Mouse (Mus musculus) MEL-GATA-1-ER (cell line): Measurements from ENCODE around the gene Gm21970.

Experiments
- DNase-seq: peaks from one replicate; pipeline ENCODE4 v3.0.0-alpha.2; 2012; ENCODE audit warnings: low read depth; ENCODE audit errors: extremely low read depth

Gene Gm21970

GRCm38 (mm10) chr16:91372577-91373472 is 18.7 kb upstream of the Gm21970 start, which contains the start of gene Ifnar2:
Gene Ifnar2 (plus strand): TSS chr16:91372783.
- peak; percentile 72 for DNase-seq

DNA sequence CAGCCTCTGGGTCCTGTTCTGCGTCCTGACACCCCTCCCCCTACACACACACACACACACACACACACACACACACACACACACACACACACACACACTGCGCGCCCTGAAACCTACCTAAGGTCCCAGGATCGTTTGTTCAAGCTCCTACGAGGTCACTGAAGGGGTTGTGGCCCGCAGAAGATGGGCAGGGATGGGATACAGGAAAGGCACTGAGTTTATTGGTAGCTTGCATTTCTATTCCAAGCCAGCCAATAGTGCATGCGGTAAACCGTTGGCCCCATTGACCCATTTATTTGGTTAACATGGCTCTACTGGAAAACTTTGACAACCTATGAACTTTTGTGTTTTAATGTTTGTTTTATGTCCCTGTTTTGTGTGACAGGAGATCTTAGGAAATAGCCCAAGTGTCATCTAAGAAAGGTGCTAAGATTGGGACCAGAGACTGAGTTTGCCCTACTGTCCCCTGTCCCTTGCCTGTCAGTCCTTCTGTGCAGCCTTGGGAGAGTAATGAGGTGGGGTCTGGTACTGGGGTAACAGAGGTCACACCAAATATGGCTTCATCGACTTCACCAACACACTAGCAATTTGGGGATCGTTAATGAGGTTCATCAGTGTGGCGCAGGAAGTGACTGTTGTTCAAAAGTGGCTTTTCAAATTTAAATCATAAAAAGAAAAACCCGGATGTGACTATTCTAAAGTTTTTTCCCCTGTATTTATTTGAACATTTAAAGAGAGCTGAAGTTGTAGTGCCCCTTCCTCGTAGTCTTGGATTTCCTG is 17.9 kb upstream of the Gm21970 start:
- peak; percentile 10 for DNase-seq

DNA sequence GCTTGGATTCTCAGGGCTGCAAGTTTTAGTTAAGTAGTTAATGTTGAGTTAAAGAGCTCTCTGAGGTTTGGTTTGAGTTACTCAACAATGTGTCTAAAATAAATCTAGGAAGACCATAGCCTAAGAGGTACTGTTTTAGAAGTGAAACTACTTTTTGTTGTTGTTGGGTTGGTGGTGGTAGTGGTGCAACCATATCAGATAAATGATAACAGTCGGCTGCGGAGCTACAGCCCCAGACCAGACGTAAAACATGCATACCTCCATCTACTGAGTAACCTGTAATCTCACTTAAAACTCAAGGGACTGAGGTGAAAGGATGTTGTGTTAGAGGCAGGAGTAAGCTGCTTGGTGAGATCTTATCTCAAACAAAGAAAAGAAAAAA is 17.3 kb upstream of the Gm21970 start:
- DNase-seq, result no peak

DNA sequence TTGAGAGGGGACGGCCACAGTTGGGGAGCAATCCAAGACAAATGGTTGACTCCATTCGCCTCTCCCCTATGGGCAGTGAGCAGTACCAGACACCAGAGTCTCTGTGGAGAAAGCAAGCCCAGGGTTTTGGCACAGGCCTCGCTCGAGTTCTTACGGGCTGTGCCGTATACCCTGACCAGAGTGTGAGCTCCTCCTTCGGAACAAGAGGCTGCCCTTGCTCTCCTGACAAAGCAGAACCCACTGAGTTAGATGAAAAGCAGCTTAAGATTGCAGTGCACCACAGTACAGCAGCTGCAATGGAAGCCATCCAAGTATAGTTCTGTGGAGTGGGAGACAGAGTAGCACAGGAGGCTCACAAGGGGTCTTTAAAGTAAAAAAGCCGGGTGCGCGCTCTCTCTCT is 14.8 kb upstream of the Gm21970 start:
- DNase-seq, result no peak

DNA sequence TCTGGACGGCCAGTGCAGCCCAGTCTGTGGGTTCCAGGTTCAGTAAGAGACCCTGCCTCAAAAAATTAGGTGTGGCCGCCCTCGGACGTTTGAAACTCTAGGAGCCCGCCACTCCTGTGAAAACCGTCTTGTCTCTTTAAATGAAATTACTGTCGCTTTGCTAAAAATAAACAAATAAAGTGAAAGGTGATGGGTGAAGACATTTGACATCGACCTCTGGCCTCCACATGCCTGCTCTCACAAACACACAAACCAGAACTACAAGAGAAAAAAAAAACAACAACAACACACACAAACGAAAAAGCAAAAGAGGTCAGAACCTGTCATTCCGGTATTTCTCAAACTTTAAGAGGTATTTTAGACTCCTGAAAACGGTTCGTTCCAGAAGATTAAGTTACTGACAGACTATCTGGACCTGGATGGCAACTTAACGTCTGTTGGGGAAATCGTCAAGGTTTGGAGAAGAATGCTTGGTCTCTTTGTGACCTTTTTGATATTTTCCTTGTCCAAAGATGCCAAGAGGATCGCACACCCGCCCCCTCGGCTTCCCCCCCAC is 13.0 kb upstream of the Gm21970 start:
- DNase-seq, result no peak

DNA sequence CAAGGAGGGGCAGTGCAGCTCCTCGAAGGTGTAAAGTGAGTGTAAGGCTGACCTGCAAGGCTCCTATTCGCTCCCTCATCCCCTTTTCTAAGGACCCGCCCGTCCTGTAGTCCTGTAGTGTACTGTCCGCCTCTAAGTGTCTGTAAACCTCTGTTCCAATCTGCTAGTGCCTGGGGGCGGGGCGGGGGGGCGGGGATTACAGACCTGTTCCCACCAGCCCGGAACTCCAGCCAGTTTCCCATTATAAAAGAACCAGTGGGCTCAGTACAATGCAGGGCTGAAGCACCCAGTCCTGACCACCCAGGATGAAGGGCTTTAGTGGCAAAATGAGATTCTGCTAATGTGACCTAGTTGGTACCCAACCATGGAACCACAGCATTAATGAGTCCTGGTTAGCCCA is 12.5 kb upstream of the Gm21970 start:
- no peak for DNase-seq

- no peak for DNase-seq
These were observed 12.1 kb upstream of the Gm21970 start for GRCm38 (mm10) chr16:91379412-91379811.

DNA sequence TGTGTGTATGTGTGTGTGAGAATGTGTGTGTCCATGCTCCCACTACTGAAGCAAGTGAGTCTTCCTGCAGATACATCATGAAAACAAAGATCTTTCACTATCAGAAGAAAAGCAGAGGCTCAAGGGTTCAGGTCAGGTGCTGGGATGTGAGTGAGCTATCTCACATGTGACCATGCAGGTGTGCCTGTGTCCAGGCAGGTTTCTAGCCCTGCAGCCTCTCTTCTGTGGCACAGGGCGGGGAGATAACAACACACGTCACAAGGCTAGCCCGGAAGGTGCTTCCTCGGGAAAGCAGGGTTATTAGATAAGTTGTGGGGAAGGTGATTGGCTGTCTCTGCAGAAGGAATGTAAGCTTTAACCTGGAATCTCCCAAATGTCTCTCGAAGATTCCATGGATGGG is 11.4 kb upstream of the Gm21970 start:
- DNase-seq, result no peak

GRCm38 (mm10) chr16:91381606-91382005 is 9.9 kb upstream of the Gm21970 start:
- DNase-seq, result no peak

DNA sequence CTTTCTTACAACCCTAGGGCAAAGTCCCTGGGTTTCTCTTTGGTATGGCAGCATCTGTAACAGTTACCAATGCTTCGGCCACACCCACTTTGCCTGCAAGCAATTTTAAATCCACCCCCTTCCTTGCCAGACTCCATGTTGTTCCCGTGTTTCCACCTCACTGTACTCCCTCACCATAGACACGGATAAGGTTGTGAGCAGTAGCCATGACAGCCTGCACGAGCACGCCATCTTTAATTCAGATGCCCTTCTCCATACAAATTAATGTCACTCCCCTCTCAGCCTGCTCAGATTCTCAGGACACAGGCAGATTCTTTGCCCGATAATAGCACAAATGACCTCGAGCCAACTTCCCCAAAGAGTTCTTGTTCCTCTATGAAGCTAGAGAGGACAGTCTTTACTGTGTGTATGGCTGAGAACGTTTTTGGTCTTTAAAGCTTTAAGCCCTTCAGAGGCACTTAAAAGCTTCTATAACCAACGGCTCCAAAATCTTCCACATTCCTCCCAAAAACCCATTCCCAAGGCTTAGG is 9.2 kb upstream of the Gm21970 start:
- DNase-seq, result no peak

DNA sequence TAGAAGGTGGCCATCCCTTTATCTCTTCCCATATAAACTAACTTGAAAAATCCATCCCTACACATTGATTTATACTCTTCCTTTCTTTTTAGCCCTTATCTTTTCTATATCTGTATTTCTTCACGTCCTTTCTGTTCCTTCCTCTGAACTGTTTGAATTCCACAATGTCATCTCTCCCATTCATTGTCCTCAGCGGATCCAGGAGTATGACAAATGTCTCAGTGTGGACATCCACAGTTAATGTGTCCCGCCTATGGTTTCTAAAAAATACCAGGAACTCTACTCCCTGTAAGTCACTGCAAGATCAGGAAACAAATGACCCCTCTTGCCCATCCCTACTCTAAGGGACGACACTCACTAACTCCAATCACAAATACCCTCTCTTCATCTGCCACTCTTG is 7.3 kb upstream of the Gm21970 start:
- DNase-seq, result no peak

DNA sequence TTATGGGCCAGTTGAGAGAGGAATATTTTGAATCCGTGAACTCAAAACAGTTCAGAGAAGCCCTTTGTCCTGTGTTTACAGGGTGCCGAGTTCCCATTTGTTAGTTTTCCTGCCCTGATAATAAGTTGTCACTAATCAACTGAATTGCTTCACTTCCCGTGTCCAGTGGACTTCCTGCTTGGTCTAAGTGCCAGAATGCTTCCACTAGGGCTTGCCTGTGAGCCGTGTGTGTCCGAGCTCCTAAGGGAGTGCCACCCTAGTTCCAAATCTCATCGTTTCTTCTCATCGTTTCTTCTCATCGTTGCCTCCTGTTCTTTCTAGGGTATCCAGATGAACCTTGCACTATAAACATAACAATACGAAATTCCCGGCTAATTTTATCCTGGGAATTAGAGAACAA is 5.9 kb upstream of the Gm21970 start:
- no peak for DNase-seq

- no peak for DNase-seq
These were observed 5.0 kb upstream of the Gm21970 start for GRCm38 (mm10) chr16:91386419-91387120.

DNA sequence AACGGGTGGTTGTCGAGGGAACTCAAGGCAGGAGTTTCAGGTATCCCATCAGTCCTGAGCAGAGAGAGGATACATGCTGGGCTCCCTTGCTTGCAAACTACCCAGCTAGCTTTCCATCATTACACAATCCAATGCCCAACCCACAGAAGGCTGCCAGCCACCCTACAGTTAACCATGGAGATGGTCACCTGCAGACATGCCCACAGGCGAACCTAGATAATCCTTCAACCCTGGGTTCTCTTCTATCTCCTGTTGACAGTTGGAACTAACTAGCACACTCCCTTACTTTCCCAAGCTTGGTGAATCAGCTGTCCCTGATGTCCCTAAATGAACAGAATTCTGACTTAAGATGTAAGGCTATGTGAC is 4.4 kb upstream of the Gm21970 start:
- DNase-seq, result no peak

- peak; percentile 31 for DNase-seq
These were observed 1.4 kb upstream of the Gm21970 start for GRCm38 (mm10) chr16:91390100-91390499.

DNA sequence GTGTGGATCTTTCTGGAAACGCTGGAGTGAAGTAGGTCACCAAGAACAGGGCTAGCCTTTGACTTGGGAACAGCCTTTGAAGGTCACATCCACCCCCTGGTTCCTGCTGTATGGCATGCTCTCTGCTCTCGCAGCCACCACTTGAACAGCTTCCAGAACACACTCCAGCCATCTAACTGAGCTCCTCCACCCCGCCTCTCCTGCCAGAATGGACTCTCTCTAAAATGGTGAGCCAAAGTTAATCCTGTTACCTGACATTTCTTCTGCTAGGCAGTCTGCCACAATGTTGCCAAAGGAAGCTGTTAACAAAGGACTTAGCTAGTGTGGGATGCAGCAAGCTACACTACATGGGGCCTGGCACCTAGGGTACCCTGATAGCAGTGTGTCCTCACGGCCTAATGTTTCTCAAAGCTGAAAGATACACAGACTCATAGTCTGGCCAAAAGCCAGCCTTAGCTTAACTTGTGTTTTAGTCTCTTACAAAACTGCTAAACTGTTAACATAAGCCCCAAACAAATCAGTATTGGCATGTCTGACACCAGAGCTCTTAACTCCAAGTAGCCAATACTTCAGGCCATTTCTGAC is 3.4 kb downstream of the Gm21970 start:
- DNase-seq, result no peak

- no peak for DNase-seq
These were observed 4.3 kb downstream of the Gm21970 start for GRCm38 (mm10) chr16:91395633-91396392.

DNA sequence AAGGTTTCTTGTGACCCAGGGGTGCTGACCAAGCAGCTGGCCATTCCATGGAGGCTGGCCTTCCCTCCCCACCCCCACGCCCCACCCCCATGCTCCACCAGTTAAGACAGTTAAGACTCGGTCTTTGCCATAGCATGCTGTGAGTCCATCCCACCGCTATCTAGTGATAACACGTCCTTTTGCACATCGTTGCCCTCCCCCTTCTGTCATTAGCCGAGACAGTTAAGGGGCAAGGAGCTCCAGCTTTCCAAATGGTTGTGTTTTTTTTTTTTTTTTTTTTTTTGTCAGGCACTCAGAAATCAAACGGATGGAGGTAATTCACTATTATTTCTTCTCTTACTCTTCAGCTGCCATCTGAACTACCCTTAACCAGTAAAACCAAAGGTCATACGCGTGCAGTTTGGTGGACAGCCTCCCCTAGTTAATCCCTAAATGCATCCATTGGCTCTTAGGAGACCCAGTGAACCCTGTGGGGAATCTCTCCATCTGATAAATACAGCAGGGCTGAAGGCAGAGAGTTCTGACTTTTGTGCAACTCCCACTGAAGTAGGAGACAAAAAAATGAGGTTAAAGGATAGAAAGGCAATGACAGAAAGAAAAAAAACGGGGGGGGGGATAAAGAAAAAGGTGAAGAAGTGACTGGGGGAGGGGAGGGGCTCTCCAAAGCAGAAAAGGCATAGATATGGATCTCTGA is 5.5 kb downstream of the Gm21970 start:
- peak; percentile 74 for DNase-seq

DNA sequence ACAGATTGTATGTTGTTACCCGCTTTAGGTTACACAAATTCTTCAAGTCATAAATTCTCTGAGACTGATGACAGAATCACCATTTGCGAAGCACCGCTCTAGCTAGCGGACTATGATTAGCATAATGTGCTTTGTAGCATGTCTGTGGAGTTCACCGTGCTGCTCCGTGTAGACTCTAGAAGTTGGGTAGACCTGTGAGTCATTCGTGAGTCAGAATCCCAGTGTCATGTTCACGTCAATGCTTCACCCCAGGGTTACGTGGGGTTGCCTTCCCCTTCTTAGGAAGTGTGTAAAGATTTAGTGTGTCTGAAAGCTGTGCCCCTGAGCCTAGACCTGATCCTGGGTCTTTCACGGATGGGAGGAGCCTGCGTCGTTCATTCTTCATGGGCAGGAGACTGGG is 6.5 kb downstream of the Gm21970 start:
- DNase-seq, result no peak

- no peak for DNase-seq
These were observed 7.4 kb downstream of the Gm21970 start for GRCm38 (mm10) chr16:91398944-91399343.
